Comparison of ENCODE assay signal across 8 mouse cellular contexts in genomic region chr2:118547541-118548016, GRCm38 (mm10). TPM values are rescaled to one million over a fixed set of nuclear protein-coding genes. Genes with fewer than 3 reads are reported as not detected.
DNase-seq lines count a peak whose midpoint lies in the region; ATAC-seq and TF ChIP-seq lines count a peak whose summit lies in the region.

No protein-coding gene starts in this region.

- peak overlapping the region; percentile 71 for H3K4me3 ChIP-seq in embryonic facial prominence, embryonic 14.5 days (ENCODE audit: low read depth, low read length)
- peak overlapping the region; percentile 87 for H3K4me3 ChIP-seq in hindbrain, embryonic 13.5 days
- no peak overlapping the region for H3K4me3 ChIP-seq in liver, adult 2 months (ENCODE audit: insufficient read depth, low read depth, low read length)

- 0 out of 2 replicates have a peak, but pooled peaks have one; percentile 4 for TF ChIP-seq CTCF in liver, adult 2 months (IDR thresholded peaks at IDR 0.05; ENCODE audit: low read depth, low read length)

- no peak for TF ChIP-seq POLR2A in liver, adult 2 months (IDR thresholded peaks at IDR 0.05; ENCODE audit: extremely low read depth, insufficient read depth, low read length)

- H3K4me1 ChIP-seq in embryonic facial prominence, embryonic 14.5 days (ENCODE audit: control insufficient read depth, insufficient read depth, low read length): peaks cover 62% of the 10 kb centered on the region
- peaks cover 71% of the 10 kb centered on the region for H3K4me1 ChIP-seq in hindbrain, embryonic 13.5 days (replicated peaks)
- peaks cover 42% of the 10 kb centered on the region for H3K4me1 ChIP-seq in liver, adult 2 months (ENCODE audit: control insufficient read depth, insufficient read depth, low read length)

- no peaks in the 10 kb centered on the region for H3K27me3 ChIP-seq in embryonic facial prominence, embryonic 14.5 days (replicated peaks; ENCODE audit: control insufficient read depth, insufficient read depth, low read length)
- H3K27me3 ChIP-seq in hindbrain, embryonic 13.5 days: peaks cover 19% of the 10 kb centered on the region
- H3K27me3 ChIP-seq in liver, adult 2 months (ENCODE audit: control insufficient read depth, insufficient read depth, low read length): no peaks in the 10 kb centered on the region

- H3K27ac ChIP-seq in embryonic facial prominence, embryonic 14.5 days (replicated peaks; ENCODE audit: low read depth, low read length): peak overlapping the region; percentile 85
- no peak overlapping the region for H3K27ac ChIP-seq in hindbrain, embryonic 13.5 days
- peak overlapping the region; percentile 69 for H3K27ac ChIP-seq in liver, adult 2 months (replicated peaks; ENCODE audit: insufficient read depth, low read depth, low read length)

- WGBS in embryonic facial prominence, embryonic 14.5 days: 11% methylated on average over 9 of the region's 9 CpGs
- WGBS in hindbrain, embryonic 13.5 days: 16% methylated on average over 9 of the region's 9 CpGs
- 13% methylated on average over 9 of the region's 9 CpGs for WGBS in liver, adult 2 months

- DNase-seq in spleen, postnatal 36 days (ENCODE audit: low spot score in 2 of 2): peak; percentile 60 to 66
- no peak for DNase-seq in spleen, adult 12 weeks (ENCODE audit: low spot score)
- DNase-seq in embryonic facial prominence, embryonic 14.5 days (ENCODE audit: low spot score): peak; percentile 78
- DNase-seq in liver, adult 2 months (ENCODE audit: extremely low read depth, low read depth, low spot score): peak; percentile 99
- peak; percentile 33 for DNase-seq in naive thymus-derived CD4-positive, alpha-beta T cell, adult 2 months (ENCODE audit: low read depth)
- DNase-seq in frontal cortex, postnatal 25 days (ENCODE audit: low spot score in 2 of 2): no peak
- DNase-seq in frontal cortex, postnatal 14 days (ENCODE audit: low spot score in 2 of 2): no peak

- H3K36me3 ChIP-seq in embryonic facial prominence, embryonic 14.5 days (ENCODE audit: control insufficient read depth, insufficient read depth, low read length): no peaks in the 10 kb centered on the region
- H3K36me3 ChIP-seq in hindbrain, embryonic 13.5 days: no peaks in the 10 kb centered on the region
- H3K36me3 ChIP-seq in liver, adult 2 months (ENCODE audit: control insufficient read depth, insufficient read depth, low read length): no peaks in the 10 kb centered on the region

- H3K9me3 ChIP-seq in embryonic facial prominence, embryonic 14.5 days (ENCODE audit: control insufficient read depth, low read length): no peaks in the 10 kb centered on the region
- no peaks in the 10 kb centered on the region for H3K9me3 ChIP-seq in hindbrain, embryonic 13.5 days

- peak overlapping the region; percentile 93 for H3K4me2 ChIP-seq in embryonic facial prominence, embryonic 14.5 days (ENCODE audit: low read depth, low read length)
- peak overlapping the region; percentile 85 for H3K4me2 ChIP-seq in hindbrain, embryonic 13.5 days

- no peak for ATAC-seq in embryonic facial prominence, embryonic 14.5 days (ENCODE audit: low read depth)
- ATAC-seq in hindbrain, embryonic 13.5 days (ENCODE audit: low FRiP score): no peak

- no peaks in the 10 kb centered on the region for H3K79me2 ChIP-seq in liver, adult 2 months (ENCODE audit: control insufficient read depth, insufficient read depth, low read length)

- H3K9ac ChIP-seq in embryonic facial prominence, embryonic 14.5 days (ENCODE audit: low read depth, low read length): peak overlapping the region; percentile 79
- H3K9ac ChIP-seq in hindbrain, embryonic 13.5 days: peak overlapping the region; percentile 58
- H3K9ac ChIP-seq in liver, adult 2 months (ENCODE audit: low read depth, low read length): peak overlapping the region; percentile 40

RNA-seq across cellular contexts. Expression of gene Bmf, which starts 1.9 kb away (rescaled TPM):
- 5.6 and 7.6 TPM in 2 replicates for polyA plus RNA-seq in embryonic facial prominence, embryonic 14.5 days (2014; fragmentation: Nextera tagmentation; extraction: Ambion mirVana)
- polyA plus RNA-seq in hindbrain, embryonic 13.5 days (2015; fragmentation: Nextera tagmentation; extraction: Ambion mirVana): 4.7 and 5.3 TPM in 2 replicates
- total RNA-seq in liver, adult 2 months (2014; rRNA removed): 10.9 and 17.0 TPM in 2 replicates
- polyA plus RNA-seq in liver, adult 2 months (2012; rRNA removed): 3.9 and 5.7 TPM in 2 replicates

RNA-seq across cellular contexts. Expression of gene Bub1b, which starts 50.4 kb away (rescaled TPM):
- 53.4 and 65.0 TPM in 2 replicates for polyA plus RNA-seq in embryonic facial prominence, embryonic 14.5 days (2014; fragmentation: Nextera tagmentation; extraction: Ambion mirVana)
- polyA plus RNA-seq in hindbrain, embryonic 13.5 days (2015; fragmentation: Nextera tagmentation; extraction: Ambion mirVana): 19.1 and 20.5 TPM in 2 replicates
- total RNA-seq in liver, adult 2 months (2014; rRNA removed): 0.65 and 2.3 TPM in 2 replicates
- 0.20 and 0.21 TPM in 2 replicates for polyA plus RNA-seq in liver, adult 2 months (2012; rRNA removed)

Comparison
In these comparisons a context has a peak if more than half of its experiments do, and no peak if none do; other contexts are left out.
1. DNase-seq: peak in spleen, postnatal 36 days (2 of 2), embryonic facial prominence, embryonic 14.5 days (single experiment), liver, adult 2 months (single experiment) and naive thymus-derived CD4-positive, alpha-beta T cell, adult 2 months (single experiment); none in spleen, adult 12 weeks (single experiment), frontal cortex, postnatal 25 days (0 of 2) and frontal cortex, postnatal 14 days (0 of 2).
2. RNA of gene Bub1b, which starts 50.4 kb away (polyA plus RNA-seq): 53.4 to 65.0 TPM in embryonic facial prominence, embryonic 14.5 days and 19.1 to 20.5 TPM in hindbrain, embryonic 13.5 days; 0.20 to 0.21 TPM in liver, adult 2 months; every median in the first group is over 10 times any median in the second.
3. Peak in every context shown above with its lines, with median percentiles within 50 percentile points of each other: H3K9ac ChIP-seq.